Mouse (Mus musculus) fibroblast of lung, adult 2 months (primary cell): ENCODE data around the gene Edc4.

Source experiments
- DNase-seq: peaks from one replicate; pipeline ENCODE4 v3.0.0-alpha.2; 2011; ENCODE audit warnings: low read depth

Edc4 gene

DNA sequence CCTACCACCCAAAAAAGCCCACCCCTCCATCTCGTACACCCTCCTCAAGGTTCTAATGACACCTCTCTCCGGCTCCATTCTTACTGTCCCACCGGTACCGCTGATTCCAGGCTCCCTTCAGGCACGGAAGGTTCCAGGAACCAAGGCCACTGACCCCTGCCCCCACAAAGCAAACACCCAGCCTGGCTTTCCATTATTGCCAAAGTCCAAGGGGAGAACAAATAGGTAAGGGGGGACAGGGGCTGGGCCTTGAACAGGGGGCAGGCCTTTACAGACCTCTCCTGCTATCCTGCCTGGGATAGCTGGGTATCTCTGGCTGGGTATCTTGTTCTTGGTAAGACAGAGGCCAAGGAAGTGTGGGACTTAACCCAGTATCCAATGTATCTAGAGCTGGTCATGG is 61.9 kb downstream of the Edc4 start:
- no peak for DNase-seq

DNA sequence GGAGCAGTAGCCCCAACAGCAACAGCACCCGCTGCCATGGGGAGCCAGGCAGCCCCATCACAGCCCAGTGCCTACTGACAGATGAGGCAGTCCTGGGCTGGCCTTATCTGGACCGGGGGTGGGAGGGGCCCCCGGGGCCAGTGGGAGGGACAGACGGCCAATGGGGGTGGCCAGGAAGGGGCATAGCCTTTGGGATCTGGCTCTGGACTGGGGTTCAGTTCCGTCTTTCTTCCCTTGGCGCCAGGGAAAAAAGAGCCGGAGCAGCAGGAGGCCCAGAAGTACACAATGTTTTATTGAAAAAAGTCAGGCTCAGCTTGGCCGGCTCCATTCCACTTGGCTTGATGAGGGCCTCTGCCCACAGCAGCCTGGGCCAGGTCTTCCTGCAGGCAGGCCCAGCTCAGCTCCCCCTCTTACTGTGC is 62.6 kb downstream of the Edc4 start, which contains the start of gene Lcat:
Gene Lcat (minus strand): TSS at position 62 of the 419 bp plus-strand sequence.
- DNase-seq = no peak
